Mouse (Mus musculus) cortical plate, adult 2 months (tissue): ENCODE results near the gene Setd7. TPM values are rescaled to one million over a fixed set of nuclear protein-coding genes. Genes with fewer than 3 reads are reported as not detected.
A peak's percentile ranks its signal among the peaks of the same experiment; 100 is the strongest.

Experiments used
- H3K27ac ChIP-seq: fragments of 200-500 bp; 2 replicates; pipeline ENCODE4 v1.5.1; 2012; ENCODE audit warnings: low read length, control low read depth, inconsistent platforms; ENCODE audit not compliant: insufficient read depth
- H3K4me1 ChIP-seq: fragments of 200-500 bp; 2 replicates; pipeline ENCODE4 v1.6.1; 2011; ENCODE audit warnings: low read length; ENCODE audit not compliant: control insufficient read depth, insufficient read depth
- H3K4me3 ChIP-seq: fragments of 200-500 bp; 2 replicates; pipeline ENCODE4 v1.5.1; 2011; ENCODE audit warnings: mild to moderate bottlenecking, low read length, control low read depth; ENCODE audit not compliant: insufficient read depth
- CTCF ChIP-seq: fragments of 200-500 bp; IDR thresholded peaks from 2 replicates; pipeline ENCODE4 v1.5.1; 2011; ENCODE audit warnings: mild to moderate bottlenecking, control low read depth, low read length; ENCODE audit not compliant: insufficient read depth; ENCODE audit errors: extremely low read depth
- POLR2A ChIP-seq: fragments of 200-500 bp; IDR thresholded peaks from 2 replicates; pipeline ENCODE4 v1.6.1; 2011; ENCODE audit warnings: mild to moderate bottlenecking, low read length, control low read depth; ENCODE audit not compliant: insufficient read depth; ENCODE audit errors: extremely low read depth
- polyA plus RNA-seq: library from polyadenylated mRNA; depleted of rRNA; stranded (reverse); fragments of >200 nt; gene quantifications from 2 replicates; pipeline ENCODE4 v1.2.3, GENCODE M21; 2012

The Setd7 gene
- polyA plus RNA-seq, 1 experiment = 65.4 TPM

DNA sequence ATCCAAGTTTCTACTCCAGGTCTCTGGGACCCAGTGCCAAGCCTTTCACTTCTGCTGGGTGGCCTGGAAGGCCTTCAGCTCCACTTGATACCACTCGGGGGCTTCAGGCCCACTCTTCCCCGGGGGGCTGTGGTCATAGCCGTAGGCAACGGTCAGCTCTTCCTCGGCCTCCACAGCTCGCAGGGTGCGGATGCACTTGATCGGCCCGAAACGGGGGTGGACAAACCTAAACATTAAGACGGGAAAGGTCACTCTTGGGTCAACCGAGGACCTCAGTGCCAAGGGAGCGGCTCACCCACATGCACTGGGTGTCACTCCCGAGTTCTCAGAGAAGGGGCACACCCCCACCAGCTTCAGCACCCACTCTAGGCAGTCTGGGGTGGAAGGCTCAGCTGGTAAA, 39.4 kb downstream of the Setd7 start:
- H3K4me3 ChIP-seq = no peak overlapping the region
- peaks cover 2% of the 10 kb centered on the region; the same call in 1 of the 2 replicates for H3K4me1 ChIP-seq
- no peak overlapping the region for H3K27ac ChIP-seq
- TF ChIP-seq CTCF (no peak), POLR2A (no peak)

DNA sequence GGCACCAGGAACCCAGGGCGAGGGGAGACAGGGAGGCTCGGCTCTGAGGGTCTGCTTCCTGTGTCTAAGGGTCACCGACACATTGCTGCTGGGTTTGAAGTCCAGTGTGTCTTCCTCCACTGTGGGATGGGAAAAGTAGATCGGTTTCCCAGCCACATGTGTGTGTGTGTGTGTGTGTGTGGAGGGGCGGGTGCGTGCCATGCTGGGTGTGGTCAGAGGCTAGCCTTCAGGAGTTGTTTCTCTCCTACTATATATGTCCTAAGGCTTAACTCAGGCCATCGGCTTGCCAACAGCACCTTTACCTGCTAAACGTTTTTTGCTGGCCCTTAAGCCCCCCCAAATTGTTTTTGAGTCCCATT, 41.9 kb downstream of the Setd7 start:
- Histone ChIP-seq H3K4me3 (no peak overlapping the region), H3K27ac (no peak overlapping the region), H3K4me1 (peaks cover 4% of the 10 kb centered on the region)
- TF ChIP-seq POLR2A (no peak), CTCF (no peak)

DNA sequence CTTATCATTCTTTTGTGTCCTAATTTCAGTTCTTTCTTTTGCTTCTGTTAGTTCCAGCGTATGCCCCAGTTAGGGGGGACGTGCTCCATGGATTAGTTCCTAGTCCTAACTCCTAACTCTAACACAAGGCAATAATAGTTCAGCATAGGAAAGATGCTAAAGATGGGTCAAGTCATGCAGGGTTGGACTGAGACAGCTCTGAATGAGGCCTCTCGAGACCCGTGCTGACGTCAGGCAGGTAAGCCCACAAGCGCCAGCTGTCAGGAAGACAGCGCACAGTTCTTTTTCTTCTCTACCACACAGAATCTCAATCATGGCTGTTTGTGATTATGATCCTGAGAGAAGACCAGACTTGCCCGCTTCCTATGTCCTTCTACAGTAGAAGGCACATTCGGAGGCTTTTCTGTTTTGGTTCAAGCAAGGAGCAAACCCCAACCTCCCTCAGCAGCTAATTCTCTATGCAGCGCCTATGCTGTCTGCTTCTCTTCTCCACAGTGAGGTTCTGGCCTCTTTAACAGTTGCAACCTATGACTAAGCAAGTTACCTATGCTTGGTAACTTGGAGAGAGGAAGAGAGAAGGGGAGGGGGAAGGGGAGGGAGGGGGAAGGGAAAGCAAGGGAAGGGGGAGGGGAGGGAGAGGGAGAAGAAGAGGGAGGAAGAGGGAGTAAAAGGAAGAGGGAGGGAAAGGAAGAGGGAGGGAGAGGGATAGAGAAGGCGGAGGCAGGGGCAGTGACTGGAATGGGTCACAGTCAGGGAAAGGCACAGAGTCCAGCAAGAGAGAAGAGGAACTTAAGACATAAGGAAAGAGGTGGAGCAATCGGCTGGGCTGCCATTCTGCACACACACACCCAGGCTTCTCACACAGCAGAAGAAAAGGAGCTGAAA, 42.6 kb downstream of the Setd7 start:
- Histone ChIP-seq H3K4me3 (no peak overlapping the region), H3K27ac (no peak overlapping the region), H3K4me1 (peaks cover 6% of the 10 kb centered on the region)
- no peak for TF ChIP-seq CTCF
- TF ChIP-seq POLR2A = no peak

GRCm38 (mm10) chr3:51517467-51517866, 43.2 kb downstream of the Setd7 start:
- Histone ChIP-seq H3K4me3 (no peak overlapping the region), H3K4me1 (peaks cover 6% of the 10 kb centered on the region), H3K27ac (no peak overlapping the region)
- no peak for TF ChIP-seq POLR2A
- no peak for TF ChIP-seq CTCF

- Histone ChIP-seq H3K4me3 (no peak overlapping the region), H3K4me1 (peaks cover 4% of the 10 kb centered on the region; the same call in 1 of the 2 replicates), H3K27ac (no peak overlapping the region)
- no peak for TF ChIP-seq POLR2A
- no peak for TF ChIP-seq CTCF
These were observed 48.7 kb downstream of the Setd7 start for GRCm38 (mm10) chr3:51511983-51512382.

- H3K27ac ChIP-seq = no peak overlapping the region
- peaks cover 4% of the 10 kb centered on the region; the same call in 1 of the 2 replicates for H3K4me1 ChIP-seq
- TF ChIP-seq CTCF = peak; percentile 94
- TF ChIP-seq POLR2A = no peak
- H3K4me3 ChIP-seq = no peak overlapping the region
These were observed 49.8 kb downstream of the Setd7 start for GRCm38 (mm10) chr3:51510903-51511302.

- Histone ChIP-seq H3K4me3 (no peak overlapping the region), H3K27ac (no peak overlapping the region), H3K4me1 (no peaks in the 10 kb centered on the region)
- TF ChIP-seq CTCF (no peak), POLR2A (no peak)
These were observed 55.2 kb downstream of the Setd7 start for GRCm38 (mm10) chr3:51505465-51505864.

GRCm38 (mm10) chr3:51504385-51504952, 56.2 kb downstream of the Setd7 start:
- no peak for TF ChIP-seq CTCF
- no peak for TF ChIP-seq POLR2A
- Histone ChIP-seq H3K4me1 (no peaks in the 10 kb centered on the region), H3K27ac (no peak overlapping the region), H3K4me3 (no peak overlapping the region)

- Histone ChIP-seq H3K4me1 (no peaks in the 10 kb centered on the region), H3K4me3 (no peak overlapping the region), H3K27ac (no peak overlapping the region)
- TF ChIP-seq CTCF = no peak
- TF ChIP-seq POLR2A = no peak
These were observed 60.8 kb downstream of the Setd7 start for GRCm38 (mm10) chr3:51499876-51500275.

GRCm38 (mm10) chr3:51498659-51499058, 62.0 kb downstream of the Setd7 start:
- no peak overlapping the region for H3K4me3 ChIP-seq
- H3K27ac ChIP-seq = no peak overlapping the region

More at GRCm38 (mm10) chr3:51498659-51499058, 62.0 kb downstream of the Setd7 start:
- TF ChIP-seq POLR2A = no peak
- no peak for TF ChIP-seq CTCF
- no peaks in the 10 kb centered on the region for H3K4me1 ChIP-seq
